Mouse (Mus musculus): ENCODE data around the gene Lhfpl5. TPM values are rescaled to one million over a fixed set of nuclear protein-coding genes. Genes with fewer than 3 reads are reported as not detected.

Lhfpl5 gene
- polyA plus RNA-seq, 1 experiment from 2014 or later: 0.32 TPM

Small RNAs within 50 kb of the gene (microRNA-seq; reads per million reads assigned to microRNA genes)
- gene Gm25195: not detected
- not detected for gene Mir6969

Other genes with a start within 250 kb of the Lhfpl5 start
- gene Rpl10a, start 247.2 kb upstream of the Lhfpl5 start, polyA plus RNA-seq (2016; fragmentation: Nextera tagmentation; extraction: Ambion mirVana): 472 and 487 TPM in 2 replicates
- gene Tead3, start 224.8 kb upstream of the Lhfpl5 start, polyA plus RNA-seq (2016; fragmentation: Nextera tagmentation; extraction: Ambion mirVana): 1.9 and 2.0 TPM in 2 replicates
- gene Tulp1, start 210.4 kb upstream of the Lhfpl5 start, polyA plus RNA-seq (2016; fragmentation: Nextera tagmentation; extraction: Ambion mirVana): 1.4 and 1.6 TPM in 2 replicates
- gene Fkbp5, start 58.1 kb upstream of the Lhfpl5 start, polyA plus RNA-seq (2016; fragmentation: Nextera tagmentation; extraction: Ambion mirVana): 16.6 and 17.0 TPM in 2 replicates
- gene Armc12, start 44.8 kb upstream of the Lhfpl5 start, polyA plus RNA-seq (2016; fragmentation: Nextera tagmentation; extraction: Ambion mirVana): not detected in 2 replicates
- gene Clpsl2, start 26.2 kb upstream of the Lhfpl5 start, polyA plus RNA-seq (2016; fragmentation: Nextera tagmentation; extraction: Ambion mirVana): not detected in 2 replicates
- 2.3 and 3.6 TPM in 2 replicates for gene Clps, start 14.9 kb upstream of the Lhfpl5 start, polyA plus RNA-seq (2016; fragmentation: Nextera tagmentation; extraction: Ambion mirVana)
- gene Srpk1, start 47.1 kb downstream of the Lhfpl5 start, polyA plus RNA-seq (2016; fragmentation: Nextera tagmentation; extraction: Ambion mirVana): 61.1 and 61.5 TPM in 2 replicates
- gene Slc26a8, start 114.6 kb downstream of the Lhfpl5 start, polyA plus RNA-seq (2016; fragmentation: Nextera tagmentation; extraction: Ambion mirVana): 0.41 and 0.48 TPM in 2 replicates
- gene Mapk14, start 115.7 kb downstream of the Lhfpl5 start, polyA plus RNA-seq (2016; fragmentation: Nextera tagmentation; extraction: Ambion mirVana): 53.4 and 55.7 TPM in 2 replicates
- gene AC170998.1, start 150.4 kb downstream of the Lhfpl5 start, polyA plus RNA-seq (2016; fragmentation: Nextera tagmentation; extraction: Ambion mirVana): 2.5 and 3.1 TPM in 2 replicates
- gene Mapk13, start 193.7 kb downstream of the Lhfpl5 start, polyA plus RNA-seq (2016; fragmentation: Nextera tagmentation; extraction: Ambion mirVana): 2.3 and 2.5 TPM in 2 replicates
- 67.4 and 68.8 TPM in 2 replicates for gene Brpf3, start 225.4 kb downstream of the Lhfpl5 start, polyA plus RNA-seq (2016; fragmentation: Nextera tagmentation; extraction: Ambion mirVana)

Data from liver, embryonic 12.5 days (tissue).